Mouse (Mus musculus): ENCODE results near the gene Mfsd14a.
"Not testable (repeated sequence)": the region's sequence is repeated elsewhere in the genome, so short reads cannot be mapped to it uniquely, and the experiment has no call there.

DNA sequence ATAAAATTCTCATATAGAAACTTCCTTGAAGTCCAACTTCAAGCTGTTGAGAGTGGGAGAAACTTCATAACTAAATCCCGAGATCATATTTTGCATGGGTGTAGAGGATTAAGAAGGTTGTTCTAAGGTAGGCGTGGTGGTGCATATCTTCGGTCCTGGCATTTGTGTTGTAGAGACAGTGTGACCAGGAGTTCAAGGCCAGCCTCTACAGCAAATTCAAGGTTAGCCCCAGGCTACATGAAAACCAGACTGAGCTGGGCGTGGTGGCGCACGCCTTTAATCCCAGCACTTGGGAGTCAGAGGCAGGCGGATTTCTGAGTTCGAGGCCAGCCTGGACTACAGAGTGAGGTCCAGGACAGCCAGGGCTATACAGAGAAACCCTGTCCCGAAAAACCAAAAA, 1.8 kb upstream of the Mfsd14a start:
- not testable (repeated sequence) for TF ChIP-seq POLR2A (IDR thresholded peaks at IDR 0.05; ENCODE audit: insufficient read length, low read depth); CEBPB (IDR thresholded peaks at IDR 0.05; ENCODE audit: insufficient read depth, poor library complexity, severe bottlenecking); REST (IDR thresholded peaks at IDR 0.05; ENCODE audit: insufficient read depth, insufficient read length); USF1 (IDR thresholded peaks at IDR 0.05; ENCODE audit: low read depth); MYOG (IDR thresholded peaks at IDR 0.05; ENCODE audit: control insufficient read depth in 1 of 3, insufficient read depth in 1 of 3, insufficient read length in 2 of 3, low read depth in 2 of 3); MAX (IDR thresholded peaks at IDR 0.05; ENCODE audit: low read depth); TCF12 (IDR thresholded peaks at IDR 0.05; ENCODE audit: insufficient read depth, poor library complexity, severe bottlenecking); E2F4 (IDR thresholded peaks at IDR 0.05; ENCODE audit: insufficient read depth); MYOD1 (IDR thresholded peaks at IDR 0.05; ENCODE audit: control insufficient read depth in 1 of 3, insufficient read length in 2 of 3, low read depth in 2 of 3); POLR2AphosphoS2 (IDR thresholded peaks at IDR 0.05; ENCODE audit: insufficient read length, low read depth); TCF3 (IDR thresholded peaks at IDR 0.05; ENCODE audit: insufficient read length, low read depth)

Measured in myocyte (in vitro differentiated cells).